31 mouse cellular contexts compared by ENCODE assay signal in the genomic region with DNA sequence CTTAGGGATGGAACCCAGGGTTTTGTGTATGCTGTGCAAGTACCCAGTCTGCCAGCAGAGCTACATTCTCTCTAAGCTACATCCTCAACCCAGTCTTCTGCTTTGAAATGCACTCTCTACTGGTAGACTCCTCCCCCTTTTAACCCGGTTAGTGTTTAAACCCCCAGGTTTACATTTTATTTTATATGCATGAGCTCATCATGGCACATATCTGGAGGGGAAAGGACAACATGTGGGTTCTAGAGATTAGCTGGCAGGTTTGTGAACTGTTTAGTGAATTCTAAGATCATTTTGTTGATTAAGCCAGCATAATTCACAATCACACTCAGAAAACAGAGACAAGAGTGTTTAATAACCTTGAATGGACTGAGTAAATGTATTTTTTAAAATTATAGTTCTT. TPM values are rescaled to one million over a fixed set of nuclear protein-coding genes. Genes with fewer than 3 reads are reported as not detected.
DNase-seq lines count a peak whose midpoint lies in the region; ATAC-seq and TF ChIP-seq lines count a peak whose summit lies in the region.
"Had no signal": no experiment of that assay in that cellular context is flagged by ENCODE, and none has a peak within 500 bp of the region (broad histone marks: within the 10 kb centered on the region; RNA-seq: fewer than 3 reads in every experiment).

No protein-coding gene starts in this region.

- H3K9me3 ChIP-seq in stomach, embryonic 16.5 days (replicated peaks; ENCODE audit: control insufficient read depth, low read length) = no peaks in the 10 kb centered on the region
- no peaks in the 10 kb centered on the region for H3K9me3 ChIP-seq in stomach, postnatal 0 days (ENCODE audit: control insufficient read depth, low read length)
- H3K9me3 ChIP-seq in liver, embryonic 12.5 days (replicated peaks) = no peaks in the 10 kb centered on the region
- H3K9me3 ChIP-seq in liver, postnatal 0 days (ENCODE audit: low read length) = no peaks in the 10 kb centered on the region
- H3K9me3 ChIP-seq: embryonic facial prominence, embryonic 10.5 days; embryonic facial prominence, embryonic 15.5 days; forebrain, embryonic 13.5 days; intestine, embryonic 15.5 days; limb, embryonic 10.5 days; limb, embryonic 15.5 days; midbrain, embryonic 15.5 days; neural tube, embryonic 15.5 days had no signal

- WGBS in stomach, embryonic 16.5 days = 38% methylated on average over 1 of the region's 1 CpGs
- 24% methylated on average over 1 of the region's 1 CpGs for WGBS in stomach, postnatal 0 days
- 11% methylated on average over 1 of the region's 1 CpGs for WGBS in liver, embryonic 12.5 days (ENCODE audit: insufficient replicate concordance)
- 14% methylated on average over 1 of the region's 1 CpGs for WGBS in liver, postnatal 0 days (ENCODE audit: insufficient replicate concordance)

- H3K27me3 ChIP-seq in stomach, embryonic 16.5 days (ENCODE audit: control insufficient read depth, insufficient read depth, low read length) = no peaks in the 10 kb centered on the region
- no peaks in the 10 kb centered on the region for H3K27me3 ChIP-seq in stomach, postnatal 0 days (ENCODE audit: control insufficient read depth, insufficient read depth, low read length)
- H3K27me3 ChIP-seq in liver, embryonic 12.5 days (replicated peaks) = no peaks in the 10 kb centered on the region
- no peaks in the 10 kb centered on the region for H3K27me3 ChIP-seq in liver, postnatal 0 days (ENCODE audit: insufficient read depth, low read length)
- H3K27me3 ChIP-seq: CH12.LX; embryonic facial prominence, embryonic 15.5 days; forebrain, embryonic 13.5 days; intestine, embryonic 15.5 days; limb, embryonic 15.5 days; midbrain, embryonic 15.5 days; neural tube, embryonic 15.5 days; Patski had no signal

- H3K4me1 ChIP-seq in stomach, embryonic 16.5 days (ENCODE audit: control insufficient read depth, insufficient read depth, low read length) = peaks cover 10% of the 10 kb centered on the region
- no peaks in the 10 kb centered on the region for H3K4me1 ChIP-seq in stomach, postnatal 0 days (replicated peaks; ENCODE audit: control insufficient read depth, insufficient read depth)
- H3K4me1 ChIP-seq in liver, embryonic 12.5 days = peaks cover 56% of the 10 kb centered on the region
- H3K4me1 ChIP-seq in liver, postnatal 0 days (ENCODE audit: insufficient read depth) = peaks cover 26% of the 10 kb centered on the region
- H3K4me1 ChIP-seq: embryonic facial prominence, embryonic 10.5 days; embryonic facial prominence, embryonic 15.5 days; forebrain, embryonic 13.5 days; limb, embryonic 10.5 days; limb, embryonic 15.5 days; midbrain, embryonic 15.5 days; neural tube, embryonic 15.5 days had no signal

- TF ChIP-seq EP300 in stomach, postnatal 0 days (optimal IDR thresholded peaks at IDR 0.05) = no peak
- peak; percentile 80 for TF ChIP-seq EP300 in liver, postnatal 0 days (IDR thresholded peaks at IDR 0.05; ENCODE audit: low read depth)

- H3K36me3 ChIP-seq in stomach, embryonic 16.5 days (ENCODE audit: control insufficient read depth, insufficient read depth, low read length) = no peaks in the 10 kb centered on the region
- no peaks in the 10 kb centered on the region for H3K36me3 ChIP-seq in stomach, postnatal 0 days (ENCODE audit: control insufficient read depth, insufficient read depth, low read length)
- no peaks in the 10 kb centered on the region for H3K36me3 ChIP-seq in liver, embryonic 12.5 days
- H3K36me3 ChIP-seq in liver, postnatal 0 days (replicated peaks; ENCODE audit: insufficient read depth, low read length) = peaks cover 6% of the 10 kb centered on the region; the same call in 1 of the 2 replicates
- H3K36me3 ChIP-seq: embryonic facial prominence, embryonic 10.5 days; embryonic facial prominence, embryonic 15.5 days; intestine, embryonic 15.5 days; limb, embryonic 10.5 days; limb, embryonic 15.5 days; midbrain, embryonic 15.5 days; neural tube, embryonic 15.5 days had no signal

- peak overlapping the region; percentile 2; the same call in 1 of the 2 replicates for H3K27ac ChIP-seq in stomach, embryonic 16.5 days (ENCODE audit: low read length)
- H3K27ac ChIP-seq in stomach, postnatal 0 days (replicated peaks) = no peak overlapping the region
- peak overlapping the region; percentile 50; the same call in 1 of the 2 replicates for H3K27ac ChIP-seq in liver, embryonic 12.5 days
- no peak overlapping the region for H3K27ac ChIP-seq in liver, postnatal 0 days (ENCODE audit: low read depth)
- H3K27ac ChIP-seq: embryonic facial prominence, embryonic 10.5 days; embryonic facial prominence, embryonic 15.5 days; forebrain, embryonic 13.5 days; hindbrain, postnatal 0 days; intestine, embryonic 15.5 days; kidney, postnatal 0 days; limb, embryonic 10.5 days; limb, embryonic 15.5 days; midbrain, embryonic 15.5 days; neural tube, embryonic 15.5 days had no signal

- no peak overlapping the region for H3K9ac ChIP-seq in stomach, embryonic 16.5 days (ENCODE audit: low read length)
- no peak overlapping the region for H3K9ac ChIP-seq in stomach, postnatal 0 days (ENCODE audit: low read length)
- 0 out of 2 replicates have a peak overlapping the region, but pooled peaks have one; percentile 4 for H3K9ac ChIP-seq in liver, embryonic 12.5 days
- no peak overlapping the region for H3K9ac ChIP-seq in liver, postnatal 0 days (replicated peaks)
- H3K9ac ChIP-seq: embryonic facial prominence, embryonic 15.5 days; forebrain, embryonic 13.5 days; intestine, embryonic 15.5 days; limb, embryonic 15.5 days; midbrain, embryonic 15.5 days; neural tube, embryonic 15.5 days had no signal

- H3K4me2 ChIP-seq in stomach, embryonic 16.5 days (ENCODE audit: low read depth, low read length) = no peak overlapping the region
- H3K4me2 ChIP-seq in stomach, postnatal 0 days (replicated peaks; ENCODE audit: low read depth) = no peak overlapping the region
- H3K4me2 ChIP-seq in liver, embryonic 12.5 days = no peak overlapping the region
- 0 out of 2 replicates have a peak overlapping the region, but pooled peaks have one; percentile 10 for H3K4me2 ChIP-seq in liver, postnatal 0 days (ENCODE audit: low read depth, low read length)
- H3K4me2 ChIP-seq: embryonic facial prominence, embryonic 15.5 days; forebrain, embryonic 13.5 days; intestine, embryonic 15.5 days; limb, embryonic 15.5 days; midbrain, embryonic 15.5 days; neural tube, embryonic 15.5 days had no signal

- DNase-seq in stomach, postnatal 0 days (ENCODE audit: low spot score) = no peak
- DNase-seq in liver, postnatal 0 days = no peak
- DNase-seq in kidney, adult 18-20 months = no peak
- no peak for DNase-seq in right cerebral cortex, postnatal 10 days (ENCODE audit: low spot score in 2 of 2)
- no peak for DNase-seq in cerebellum, postnatal 36 days
- DNase-seq: adrenal gland, postnatal 10 days; B cell, adult 2 months; cerebellum, adult 11-12 months; cerebellum, adult 9-11 months; gastrocnemius, postnatal 10 days; heart, postnatal 14 days; kidney, adult 8-10 months; layer of hippocampus, postnatal 36 days; lung, postnatal 4 days; right cerebral cortex, postnatal 4 days; thymus, postnatal 14 days had no signal

- ATAC-seq in stomach, embryonic 16.5 days (ENCODE audit: insufficient read depth, low FRiP score) = no peak
- ATAC-seq in stomach, postnatal 0 days (ENCODE audit: low FRiP score, low TSS enrichment) = no peak
- peak; percentile 44; the same call in 1 of the 2 replicates for ATAC-seq in liver, embryonic 12.5 days
- ATAC-seq in liver, postnatal 0 days = peak; percentile 21; the same call in 1 of the 2 replicates
- ATAC-seq: forebrain, embryonic 13.5 days; hindbrain, postnatal 0 days; intestine, embryonic 15.5 days; lung, postnatal 0 days; midbrain, embryonic 15.5 days; Patski had no signal

- no peak overlapping the region for H3K4me3 ChIP-seq in stomach, embryonic 16.5 days (replicated peaks; ENCODE audit: low read length)
- H3K4me3 ChIP-seq in stomach, postnatal 0 days (ENCODE audit: low read depth, low read length) = no peak overlapping the region
- H3K4me3 ChIP-seq in liver, embryonic 12.5 days = no peak overlapping the region
- no peak overlapping the region for H3K4me3 ChIP-seq in liver, postnatal 0 days (ENCODE audit: low read depth, low read length)
- H3K4me3 ChIP-seq: embryonic facial prominence, embryonic 10.5 days; embryonic facial prominence, embryonic 15.5 days; forebrain, embryonic 13.5 days; intestine, embryonic 15.5 days; limb, embryonic 10.5 days; limb, embryonic 15.5 days; midbrain, embryonic 15.5 days; neural tube, embryonic 15.5 days had no signal

- TF ChIP-seq CTCF in stomach, postnatal 0 days (IDR thresholded peaks at IDR 0.05; ENCODE audit: low read depth) = no peak
- TF ChIP-seq CTCF in liver, postnatal 0 days (IDR thresholded peaks at IDR 0.05; ENCODE audit: low read depth) = no peak

RNA-seq across cellular contexts. Expression of gene Crebrf, which starts 9.3 kb away (rescaled TPM):
- polyA plus RNA-seq in stomach, embryonic 16.5 days (2015; fragmentation: Nextera tagmentation; extraction: Ambion mirVana) = 6.7 and 7.6 TPM in 2 replicates
- 6.1 and 9.3 TPM in 2 replicates for polyA plus RNA-seq in stomach, postnatal 0 days (2015; fragmentation: Nextera tagmentation; extraction: Ambion mirVana)
- polyA plus RNA-seq in liver, embryonic 12.5 days (2016; fragmentation: Nextera tagmentation; extraction: Ambion mirVana) = 1.7 and 2.1 TPM in 2 replicates
- 5.8 and 7.5 TPM in 2 replicates for polyA plus RNA-seq in liver, postnatal 0 days (2015; fragmentation: Nextera tagmentation; extraction: Ambion mirVana)

RNA-seq across cellular contexts. Expression of gene Bnip1, which starts 56.1 kb away (rescaled TPM):
- 44.9 and 51.9 TPM in 2 replicates for polyA plus RNA-seq in stomach, embryonic 16.5 days (2015; fragmentation: Nextera tagmentation; extraction: Ambion mirVana)
- polyA plus RNA-seq in stomach, postnatal 0 days (2015; fragmentation: Nextera tagmentation; extraction: Ambion mirVana) = 33.3 and 33.9 TPM in 2 replicates
- polyA plus RNA-seq in liver, embryonic 12.5 days (2016; fragmentation: Nextera tagmentation; extraction: Ambion mirVana) = 28.3 and 31.0 TPM in 2 replicates
- polyA plus RNA-seq in liver, postnatal 0 days (2015; fragmentation: Nextera tagmentation; extraction: Ambion mirVana) = 18.6 and 19.7 TPM in 2 replicates

Comparison
In these comparisons a context has a peak if more than half of its experiments do, and no peak if none do; other contexts are left out.
1. H3K27ac ChIP-seq: peak in stomach, embryonic 16.5 days (single experiment) and liver, embryonic 12.5 days (single experiment); none in stomach, postnatal 0 days (single experiment) and liver, postnatal 0 days (single experiment).
2. ATAC-seq: peak in liver, embryonic 12.5 days (single experiment) and liver, postnatal 0 days (single experiment); none in stomach, embryonic 16.5 days (single experiment) and stomach, postnatal 0 days (single experiment).